Mouse (Mus musculus) stomach, postnatal 0 days (tissue): ENCODE measurements around the gene Coro2b. TPM values are rescaled to one million over a fixed set of nuclear protein-coding genes. Genes with fewer than 3 reads are reported as not detected.
A peak's percentile ranks its signal among the peaks of the same experiment; 100 is the strongest.

Experiments
- ATAC-seq: fragments of 200-750 bp; cut with Nextera tagmentation; 2 replicates; pipeline ENCODE4 v1.8.0; 2017; ENCODE audit not compliant: low FRiP score, low TSS enrichment
- DNase-seq: peaks from one replicate; pipeline ENCODE4 v3.0.0-alpha.2; 2016; ENCODE audit warnings: low spot score
- H3K27ac ChIP-seq: fragments of 300-500 bp; sonication (generic); replicated peaks from 2 replicates; pipeline ENCODE4 v1.5.1; 2014; ENCODE audit warnings: mild to moderate bottlenecking, control low read depth
- H3K27me3 ChIP-seq: fragments of 300-500 bp; sonication (generic); 2 replicates; pipeline ENCODE4 v1.6.1; 2014; ENCODE audit warnings: low read length; ENCODE audit not compliant: control insufficient read depth, insufficient read depth
- H3K36me3 ChIP-seq: fragments of 300-500 bp; sonication (generic); 2 replicates; pipeline ENCODE4 v1.6.1; 2014; ENCODE audit warnings: low read length, mixed read lengths; ENCODE audit not compliant: control insufficient read depth, insufficient read depth
- H3K4me1 ChIP-seq: fragments of 300-500 bp; sonication (generic); replicated peaks from 2 replicates; pipeline ENCODE4 v1.6.1; 2014; ENCODE audit warnings: antibody characterized with exemption; ENCODE audit not compliant: control insufficient read depth, insufficient read depth
- H3K4me2 ChIP-seq: fragments of 300-500 bp; sonication (generic); replicated peaks from 2 replicates; pipeline ENCODE4 v1.6.1; 2014; ENCODE audit warnings: low read depth, mild to moderate bottlenecking, control low read depth, moderate library complexity
- H3K4me3 ChIP-seq: fragments of 300-500 bp; sonication (generic); 2 replicates; pipeline ENCODE4 v1.5.1; 2014; ENCODE audit warnings: low read depth, low read length, control low read depth
- H3K9ac ChIP-seq: fragments of 300-500 bp; sonication (generic); 2 replicates; pipeline ENCODE4 v1.6.1; 2014; ENCODE audit warnings: mild to moderate bottlenecking, low read length, control low read depth, mixed read lengths
- H3K9me3 ChIP-seq: fragments of 300-500 bp; sonication (generic); 2 replicates; pipeline ENCODE4 v1.6.1; 2016; ENCODE audit warnings: low read length; ENCODE audit not compliant: control insufficient read depth
- CTCF ChIP-seq: IDR thresholded peaks from 2 replicates; pipeline ENCODE4 v1.5.1; 2016; ENCODE audit warnings: antibody characterized with exemption, low read depth, mild to moderate bottlenecking, moderate library complexity
- EP300 ChIP-seq: optimal IDR thresholded peaks from 2 replicates; pipeline ENCODE3; 2016; ENCODE audit warnings: antibody characterized with exemption
- WGBS: fragments of 180-500 bp; shearing (Covaris S2); extraction: QIAGEN DNeasy Blood & Tissue Kit; methylation state at CpG from one replicate; pipeline ENCODE4 v1.1.7; 2014; 5-methylcytosine and 5-hydroxymethylcytosine counted together
- polyA plus RNA-seq: library from polyadenylated mRNA; unstranded; fragments of >200 nt; fragmentation: Nextera tagmentation; extraction: Ambion mirVana; gene quantifications from 2 replicates; pipeline ENCODE4 v1.2.1, GENCODE M21; 2015

The Coro2b gene
- polyA plus RNA-seq, 1 experiment from 2014 or later = 4.9 TPM

GRCm38 (mm10) chr9:62498945-62499344 lies 37.9 kb downstream of the Coro2b start:
- ATAC-seq = no peak

GRCm38 (mm10) chr9:62497135-62498092 lies 39.4 kb downstream of the Coro2b start:
- no peak for TF ChIP-seq CTCF
- TF ChIP-seq EP300 = no peak
- peak overlapping the region; percentile 38 for H3K4me2 ChIP-seq
- no peaks in the 10 kb centered on the region for H3K27me3 ChIP-seq
- ATAC-seq (peak; percentile 78), DNase-seq (peak; percentile 49)
- H3K9ac ChIP-seq = 0 out of 2 replicates have a peak overlapping the region, but pooled peaks have one; percentile 35
- H3K4me3 ChIP-seq = 0 out of 2 replicates have a peak overlapping the region, but pooled peaks have one; percentile 8
- no peaks in the 10 kb centered on the region for H3K4me1 ChIP-seq
- peak overlapping the region; percentile 63; the same call in 1 of the 2 replicates for H3K27ac ChIP-seq
- H3K9me3 ChIP-seq = no peaks in the 10 kb centered on the region
- 43% methylated on average over 18 of the region's 18 CpGs for WGBS
- H3K36me3 ChIP-seq = no peaks in the 10 kb centered on the region

More at GRCm38 (mm10) chr9:62498945-62499344, 37.9 kb downstream of the Coro2b start:
- H3K9me3 ChIP-seq = no peaks in the 10 kb centered on the region
- no peaks in the 10 kb centered on the region for H3K36me3 ChIP-seq
- H3K9ac ChIP-seq = no peak overlapping the region
- TF ChIP-seq EP300 (no peak), CTCF (no peak)
- no peak overlapping the region for H3K4me2 ChIP-seq
- WGBS = 81% methylated on average over 6 of the region's 6 CpGs
- H3K4me3 ChIP-seq = no peak overlapping the region
- no peak overlapping the region for H3K27ac ChIP-seq
- no peaks in the 10 kb centered on the region for H3K27me3 ChIP-seq
- H3K4me1 ChIP-seq = no peaks in the 10 kb centered on the region
- no peak for DNase-seq

DNA sequence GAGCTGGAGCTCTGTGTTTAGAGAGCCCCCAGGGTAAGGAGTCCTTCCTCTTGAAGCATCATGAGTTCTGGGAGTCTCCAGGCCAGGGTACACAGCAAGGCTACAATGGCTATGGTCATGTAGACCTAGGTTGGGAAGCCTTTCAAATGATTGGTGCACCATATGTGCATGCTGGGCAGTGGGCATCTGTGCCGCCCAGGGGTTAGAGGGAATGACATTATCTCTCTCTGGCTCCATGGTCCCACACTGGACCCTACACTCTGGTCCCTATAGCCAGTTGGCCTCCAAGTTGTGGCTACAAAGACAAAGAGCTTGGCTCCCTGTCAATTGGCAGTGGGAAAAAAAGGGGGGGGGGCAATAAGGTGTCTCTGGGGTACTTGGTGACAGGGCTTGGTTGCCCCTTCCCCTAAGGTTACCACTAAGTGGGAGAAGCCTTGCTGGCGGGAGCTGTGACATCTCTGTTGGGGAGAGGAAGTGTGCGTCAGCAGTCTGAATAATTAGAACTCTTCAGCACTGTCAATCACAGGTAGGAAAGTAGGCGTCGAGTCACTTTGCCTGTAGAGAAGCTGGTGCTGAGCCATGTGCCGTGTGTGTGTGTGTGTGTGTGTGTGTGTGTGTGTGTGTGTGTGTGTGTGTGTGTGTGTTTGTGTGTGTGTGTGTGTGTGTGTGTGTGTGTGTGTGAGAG lies 44.4 kb downstream of the Coro2b start:
- TF ChIP-seq CTCF (no peak), EP300 (no peak)
- no peaks in the 10 kb centered on the region for H3K4me1 ChIP-seq
- no peak overlapping the region for H3K27ac ChIP-seq
- no peaks in the 10 kb centered on the region for H3K27me3 ChIP-seq
- no peak for DNase-seq
- WGBS = 65% methylated on average over 6 of the region's 6 CpGs
- no peak for ATAC-seq
- no peaks in the 10 kb centered on the region; the same call in 1 of the 2 replicates for H3K36me3 ChIP-seq
- no peak overlapping the region for H3K4me3 ChIP-seq
- H3K4me2 ChIP-seq = no peak overlapping the region
- H3K9me3 ChIP-seq = no peaks in the 10 kb centered on the region
- H3K9ac ChIP-seq = no peak overlapping the region

GRCm38 (mm10) chr9:62491611-62492010 lies 45.2 kb downstream of the Coro2b start:
- no peaks in the 10 kb centered on the region for H3K4me1 ChIP-seq
- H3K9ac ChIP-seq = no peak overlapping the region
- H3K4me2 ChIP-seq = no peak overlapping the region
- no peak overlapping the region for H3K4me3 ChIP-seq
- H3K36me3 ChIP-seq = no peaks in the 10 kb centered on the region; the same call in 1 of the 2 replicates
- 86% methylated on average over 5 of the region's 5 CpGs for WGBS
- no peaks in the 10 kb centered on the region for H3K27me3 ChIP-seq
- no peaks in the 10 kb centered on the region for H3K9me3 ChIP-seq
- no peak for TF ChIP-seq EP300
- TF ChIP-seq CTCF = no peak
- H3K27ac ChIP-seq = no peak overlapping the region
- ATAC-seq (no peak), DNase-seq (no peak)

DNA sequence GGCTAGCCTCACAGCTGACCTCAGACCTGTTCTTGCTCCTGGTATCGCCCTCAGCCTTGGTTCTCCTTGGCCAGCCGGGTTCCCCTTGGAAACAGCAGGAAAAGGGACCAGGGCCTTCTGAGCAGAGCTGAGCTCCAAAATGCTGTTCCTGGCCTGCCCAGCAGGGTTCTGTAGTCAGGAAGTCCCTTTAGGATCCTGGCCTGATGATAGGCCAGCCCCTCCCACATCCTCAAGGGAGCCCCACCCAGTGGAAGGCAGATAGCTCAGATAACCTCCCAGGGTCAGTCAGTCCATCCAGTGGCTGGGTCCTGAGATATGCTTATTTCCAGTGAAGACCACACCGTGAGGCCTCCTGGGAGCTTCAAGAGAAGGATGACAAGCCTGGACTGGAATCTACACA lies 45.7 kb downstream of the Coro2b start:
- no peaks in the 10 kb centered on the region for H3K9me3 ChIP-seq
- H3K4me3 ChIP-seq = no peak overlapping the region
- 54% methylated on average over 3 of the region's 3 CpGs for WGBS
- H3K4me2 ChIP-seq = no peak overlapping the region
- peak; percentile 74 for ATAC-seq
- H3K27ac ChIP-seq = no peak overlapping the region
- DNase-seq = peak; percentile 59
- no peaks in the 10 kb centered on the region for H3K4me1 ChIP-seq
- no peaks in the 10 kb centered on the region for H3K27me3 ChIP-seq
- H3K36me3 ChIP-seq = no peaks in the 10 kb centered on the region; the same call in 1 of the 2 replicates
- H3K9ac ChIP-seq = no peak overlapping the region
- TF ChIP-seq EP300 (no peak), CTCF (peak; percentile 47)
